Mouse (Mus musculus): Measurements from ENCODE around the gene Gm10670.
"Not testable (repeated sequence)": the region's sequence is repeated elsewhere in the genome, so short reads cannot be mapped to it uniquely, and the experiment has no call there.

Gene Gm10670

DNA sequence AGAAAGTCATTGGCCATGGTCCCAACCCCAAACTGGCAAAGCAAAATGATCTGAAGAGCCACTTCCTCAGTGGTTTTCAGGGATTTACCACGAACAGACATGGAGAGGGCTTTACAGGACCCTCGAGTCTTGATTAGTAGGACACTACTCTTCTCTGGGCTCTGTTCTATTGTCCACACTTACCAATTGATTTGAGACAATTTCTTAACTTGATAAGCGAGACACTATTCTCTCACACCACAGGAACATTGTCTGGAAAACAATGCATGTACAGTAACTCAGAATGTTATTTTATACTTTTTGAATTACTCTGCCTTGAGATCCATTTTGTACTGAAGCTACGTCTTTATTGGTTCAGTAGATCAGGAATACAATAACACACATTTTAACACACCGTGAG is at the start of gene Gm10670:
Gene Gm10670 (minus strand): TSS at position 101 of the 400 bp plus-strand sequence.
- DNase-seq (ENCODE audit: extremely low read depth, low read depth) = not testable (repeated sequence)

- DNase-seq (ENCODE audit: extremely low read depth, low read depth) = not testable (repeated sequence)
Measured at GRCm38 (mm10) chr7:20510434-20510833, 35.7 kb upstream of the Gm10670 start, which contains the start of gene Vmn1r103. Gene Vmn1r103 (minus strand): TSS chr7:20510534.

- not testable (repeated sequence) for DNase-seq (ENCODE audit: extremely low read depth, low read depth)
Measured at GRCm38 (mm10) chr7:20442493-20442892, 32.2 kb downstream of the Gm10670 start, which contains the start of gene Vmn1r101. Gene Vmn1r101 (minus strand): TSS chr7:20442593.
